Mouse (Mus musculus): ENCODE results near the gene Ift43.

DNA sequence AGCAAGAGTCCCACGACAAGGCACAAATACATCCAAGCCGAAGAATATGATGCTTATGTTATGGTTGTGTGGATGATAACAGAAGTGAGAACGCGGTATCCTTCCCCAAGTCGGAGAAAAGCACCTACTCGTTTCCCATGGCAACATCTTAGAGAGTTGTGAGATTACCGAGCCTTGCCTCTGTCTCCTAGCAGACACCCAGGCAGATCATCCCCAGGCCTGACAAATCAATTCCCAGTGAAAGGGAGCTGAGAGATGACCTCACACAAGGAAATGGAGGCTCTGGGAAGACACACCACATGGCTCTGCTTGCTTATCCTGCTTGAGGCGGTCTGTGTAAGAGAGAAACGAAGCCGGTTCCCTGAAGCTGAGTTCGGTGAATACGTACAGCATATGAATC, 7.7 kb upstream of the Ift43 start:
- TF ChIP-seq GATA1 (IDR thresholded peaks at IDR 0.05; ENCODE audit: low read length) (no peak), TAL1 (IDR thresholded peaks at IDR 0.05; ENCODE audit: low read length) (no peak)
